Mouse (Mus musculus) cerebellum, postnatal 25 days (tissue): ENCODE measurements around the gene Camk2d.

Experiments
- DNase-seq, 2 experiments: peaks; one replicate each; pipeline ENCODE4 v3.0.0; 2021; ENCODE audit warnings: mixed read lengths in 2 of 2

Gene Camk2d

DNA sequence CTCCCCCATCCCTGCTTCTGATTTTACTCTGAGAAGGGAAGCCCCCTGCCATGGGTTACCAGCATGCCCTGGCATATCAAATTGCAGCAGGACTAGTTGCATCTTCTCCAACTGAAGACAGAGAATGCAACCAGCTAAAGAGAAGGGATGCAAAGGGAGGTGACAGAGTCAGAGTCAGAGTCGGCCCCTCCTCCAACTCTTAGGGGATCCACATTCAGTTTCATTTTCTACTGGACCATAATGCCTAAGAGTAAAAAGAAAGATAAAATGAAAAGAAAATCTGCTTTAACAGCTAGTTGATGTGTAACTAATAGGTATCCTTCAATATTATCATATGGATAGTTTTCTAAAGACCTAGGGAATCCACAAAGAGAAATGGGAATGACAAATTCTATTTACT is 162.3 kb downstream of the Camk2d start:
- no peak for DNase-seq

DNA sequence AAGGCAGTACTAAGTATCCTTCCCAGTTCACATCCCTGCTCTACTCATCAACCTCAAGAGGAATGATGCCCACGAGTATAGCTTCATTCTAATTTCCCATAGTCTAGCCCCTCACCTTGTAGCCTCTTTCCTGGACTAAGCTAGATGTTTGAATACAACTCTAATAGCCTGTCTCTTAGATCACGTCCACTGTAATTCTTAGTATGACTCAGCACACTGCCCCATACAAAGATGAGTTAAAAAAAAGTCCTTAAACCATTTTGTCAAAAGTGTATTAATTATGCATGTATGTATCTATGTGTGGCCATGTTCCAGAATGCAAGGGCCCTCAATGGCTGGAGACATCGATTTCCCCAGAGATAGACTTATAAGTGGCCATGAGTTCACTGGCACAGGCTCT is 164.5 kb downstream of the Camk2d start:
- no peak for DNase-seq

DNA sequence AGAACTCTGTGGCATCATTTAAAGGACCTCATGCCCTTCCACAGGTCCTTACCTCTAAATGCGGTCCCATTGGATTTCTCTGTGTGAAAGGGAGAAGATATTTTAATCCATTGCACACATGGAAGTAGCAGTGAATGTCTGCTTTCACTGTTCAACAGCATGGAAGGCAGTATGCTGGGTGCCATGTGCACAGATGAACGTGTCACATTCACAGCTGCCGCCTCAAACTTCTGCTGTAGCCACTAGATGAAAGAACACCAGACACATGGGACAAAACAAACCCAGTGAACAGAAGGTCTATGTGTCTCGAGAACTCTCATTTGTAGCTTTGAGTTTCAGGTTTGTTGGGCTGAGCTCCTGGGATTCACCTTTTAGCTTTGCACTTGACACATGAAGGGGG is 168.6 kb downstream of the Camk2d start:
- DNase-seq, result no peak

DNA sequence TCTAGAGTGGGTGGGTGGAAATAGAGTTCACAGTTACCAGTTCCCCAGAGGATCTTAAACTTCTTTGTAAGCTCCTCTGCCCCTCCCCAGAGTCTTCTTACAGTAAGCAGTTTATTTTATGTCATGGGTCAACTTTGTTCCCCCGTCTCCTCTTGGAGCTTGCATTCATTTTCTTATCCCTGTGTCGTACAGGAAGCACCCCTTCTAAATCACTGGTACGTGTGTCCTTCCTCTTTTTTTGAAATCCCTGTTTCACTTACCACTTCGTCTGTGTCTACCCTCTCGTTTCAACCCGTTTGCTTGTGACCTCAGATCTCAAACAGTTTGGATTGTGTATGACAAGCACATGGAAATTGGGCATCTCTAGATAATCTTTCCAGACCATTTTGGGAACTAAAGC is 174.0 kb downstream of the Camk2d start:
- DNase-seq, result no peak

DNA sequence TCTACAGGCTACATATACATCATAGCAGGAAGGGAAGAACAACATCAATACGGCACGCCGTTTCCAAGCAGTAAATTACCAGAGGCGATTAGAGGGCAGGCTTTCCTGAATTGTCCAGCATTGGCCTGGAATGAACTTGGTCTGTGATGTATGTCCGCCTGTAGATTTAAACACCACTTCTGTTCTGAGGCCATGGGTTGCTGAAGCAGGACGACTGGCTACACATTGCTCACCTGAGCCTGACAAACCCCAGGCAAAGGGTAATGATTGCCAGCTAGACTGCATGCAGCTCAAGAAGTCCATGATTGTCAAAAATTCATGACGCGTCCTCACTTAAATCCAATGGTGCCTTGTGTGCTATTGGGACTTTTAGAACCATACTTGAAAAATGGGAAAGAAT is 174.9 kb downstream of the Camk2d start:
- DNase-seq, result no peak

DNA sequence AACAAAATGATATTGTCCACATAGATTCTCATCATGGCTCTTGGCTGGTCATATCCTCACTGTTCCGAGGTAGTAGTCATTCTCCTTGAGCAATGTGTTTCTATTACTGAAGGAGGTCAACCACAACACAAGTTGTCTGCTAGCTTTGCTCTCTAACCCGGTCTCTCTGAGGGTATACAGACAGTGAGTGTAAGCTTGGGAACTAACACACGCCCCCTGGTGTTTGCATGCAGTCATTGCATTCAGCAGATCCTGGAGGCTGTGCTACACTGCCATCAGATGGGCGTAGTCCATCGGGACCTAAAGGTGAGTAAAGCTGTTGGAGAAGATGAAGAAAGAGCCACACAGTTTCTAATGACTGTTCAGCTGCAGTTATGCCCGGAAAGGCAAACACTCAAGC is 175.4 kb downstream of the Camk2d start:
- peak; percentile 85 to 89 for DNase-seq

DNA sequence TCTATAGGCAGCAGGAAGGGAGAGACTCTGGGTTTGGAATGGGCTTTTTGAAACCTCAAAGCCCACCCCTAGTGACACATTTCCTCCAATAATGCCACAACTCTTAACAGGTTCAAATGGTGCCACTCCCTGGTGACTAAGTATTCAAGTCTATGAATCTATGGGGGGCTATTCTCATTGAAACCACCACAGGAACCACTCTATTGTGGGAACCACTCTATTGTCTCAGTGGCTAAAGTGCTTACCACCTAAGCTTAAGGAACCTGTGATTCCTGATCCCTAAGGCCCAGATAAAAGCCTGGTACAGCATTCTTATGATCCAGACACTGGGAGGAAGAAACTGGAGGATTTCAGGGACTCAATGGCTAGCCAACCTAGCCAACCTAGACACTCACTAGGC is 179.9 kb downstream of the Camk2d start:
- no peak for DNase-seq

DNA sequence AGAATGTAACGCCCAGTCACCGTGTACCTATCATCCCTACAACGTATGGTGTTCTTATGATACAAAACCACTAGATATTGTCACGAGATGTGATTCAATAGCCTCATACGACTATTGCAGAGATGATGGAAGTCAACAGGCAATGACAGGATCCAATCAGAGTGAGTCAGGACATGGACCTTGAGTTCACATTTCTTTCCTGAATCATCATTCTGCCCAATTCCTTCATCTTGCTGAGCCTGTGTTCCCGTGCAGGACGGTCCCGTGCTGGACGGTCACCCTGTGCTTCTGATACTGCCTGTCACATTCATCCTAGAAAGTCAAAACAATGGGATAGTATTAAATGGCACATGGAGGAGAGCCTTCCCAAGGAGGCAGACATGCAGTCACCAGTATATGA is 181.0 kb downstream of the Camk2d start:
- DNase-seq, result no peak

DNA sequence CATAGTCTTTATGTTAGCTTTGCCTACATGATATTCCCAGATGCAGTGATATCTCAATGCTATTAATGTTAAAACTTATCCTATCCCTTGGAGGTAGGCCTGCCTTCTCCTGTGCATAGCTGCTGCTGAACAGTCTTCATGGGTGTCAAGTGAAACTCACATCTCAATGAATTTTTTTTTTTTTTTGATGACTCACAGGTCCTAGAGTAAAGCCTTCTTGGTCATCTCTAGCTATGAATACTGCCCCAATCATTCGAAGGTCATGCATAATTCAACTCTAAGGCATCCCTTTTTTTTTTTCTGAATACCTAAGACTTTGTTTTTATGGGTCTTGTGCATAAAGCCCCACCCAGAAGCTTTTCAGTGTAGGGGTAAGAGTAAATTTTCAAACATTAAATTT is 181.8 kb downstream of the Camk2d start:
- no peak for DNase-seq

DNA sequence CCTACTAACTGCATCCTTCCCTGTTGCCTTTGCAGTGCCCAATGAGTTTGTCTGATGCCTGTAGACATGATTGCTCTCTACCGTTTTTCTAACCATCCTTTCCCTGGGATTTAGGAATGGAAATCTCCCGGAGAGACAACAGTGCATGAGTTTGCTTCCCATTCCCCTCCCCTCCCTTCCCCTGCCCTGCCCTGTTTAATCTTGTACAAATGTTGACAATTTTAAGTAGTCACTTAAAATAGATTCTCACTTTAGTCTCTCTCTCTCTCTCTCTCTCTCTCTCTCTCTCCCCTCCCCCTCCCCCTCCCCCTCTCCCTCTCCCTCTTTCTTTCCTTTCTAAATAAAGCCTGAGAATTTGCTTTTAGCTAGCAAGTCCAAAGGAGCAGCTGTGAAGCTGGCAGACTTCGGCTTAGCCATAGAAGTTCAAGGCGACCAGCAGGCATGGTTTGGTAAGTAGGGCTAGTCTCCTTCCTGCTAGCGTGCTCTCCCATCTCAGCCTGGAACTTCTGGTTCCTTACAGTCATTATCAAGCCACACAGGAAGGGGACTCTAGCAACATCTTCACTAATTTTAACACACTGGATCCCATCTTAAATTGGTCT is 184.0 kb downstream of the Camk2d start:
- DNase-seq, result no peak

DNA sequence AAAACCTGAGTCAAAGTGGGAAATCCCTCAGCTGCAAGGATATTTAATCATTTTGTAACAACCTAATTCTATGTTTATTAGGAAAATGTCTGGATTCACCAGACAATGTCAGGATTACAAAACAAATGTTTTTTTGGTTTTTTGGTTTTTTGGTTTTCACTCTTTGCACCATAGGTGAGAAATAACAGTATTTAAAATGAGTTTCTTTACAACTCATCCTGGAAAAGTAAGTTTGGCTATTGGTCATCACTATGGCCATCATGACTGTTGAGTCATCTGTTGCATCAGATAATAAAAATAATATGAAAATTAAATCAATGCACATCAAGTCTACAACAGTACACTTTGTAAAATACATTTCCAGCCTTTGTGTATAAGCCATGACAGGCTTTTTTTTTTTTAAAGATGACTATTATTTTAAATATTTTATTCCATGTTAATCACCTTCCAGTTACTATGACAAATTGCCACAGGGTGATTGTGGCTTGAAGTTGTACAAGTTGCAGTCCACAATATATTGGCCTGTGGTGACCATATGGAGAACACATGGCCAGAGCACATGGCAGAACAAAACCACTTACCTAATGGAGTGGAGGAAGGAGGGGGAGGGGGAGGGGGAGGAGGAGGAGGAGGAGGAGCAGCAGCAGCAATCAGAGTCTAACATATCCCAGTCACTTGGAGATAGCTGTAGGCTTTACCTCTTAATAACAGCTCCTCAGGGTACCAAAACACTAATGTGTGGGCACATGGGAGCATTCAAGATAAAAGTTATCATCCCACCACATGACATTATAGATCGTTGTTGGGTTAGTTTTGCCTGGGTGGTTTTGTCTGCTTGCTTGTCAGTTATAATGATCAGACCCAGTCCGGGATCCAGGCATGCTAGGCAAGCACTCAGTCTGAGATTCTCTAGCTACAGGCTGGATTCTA is 197.2 kb downstream of the Camk2d start:
- no peak for DNase-seq

DNA sequence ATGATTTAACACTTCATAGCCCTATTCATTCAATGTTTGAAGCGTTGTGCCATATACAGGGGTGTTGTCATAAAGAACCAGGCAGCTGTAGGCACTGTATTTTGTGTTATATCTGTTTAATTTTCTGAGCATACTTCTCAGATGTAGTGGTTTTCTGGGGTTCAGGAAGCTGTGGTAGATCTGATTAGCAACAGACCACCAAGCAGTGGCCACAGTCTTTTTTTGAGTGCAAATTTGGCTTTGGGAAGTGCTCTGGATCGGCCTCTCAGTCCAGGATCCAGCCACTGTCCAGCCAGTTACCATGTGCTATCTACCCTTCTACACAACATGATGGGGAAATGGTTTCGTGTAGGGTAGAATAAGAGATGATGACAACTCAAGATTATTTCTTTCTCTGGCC is 199.8 kb downstream of the Camk2d start:
- DNase-seq, result no peak

DNA sequence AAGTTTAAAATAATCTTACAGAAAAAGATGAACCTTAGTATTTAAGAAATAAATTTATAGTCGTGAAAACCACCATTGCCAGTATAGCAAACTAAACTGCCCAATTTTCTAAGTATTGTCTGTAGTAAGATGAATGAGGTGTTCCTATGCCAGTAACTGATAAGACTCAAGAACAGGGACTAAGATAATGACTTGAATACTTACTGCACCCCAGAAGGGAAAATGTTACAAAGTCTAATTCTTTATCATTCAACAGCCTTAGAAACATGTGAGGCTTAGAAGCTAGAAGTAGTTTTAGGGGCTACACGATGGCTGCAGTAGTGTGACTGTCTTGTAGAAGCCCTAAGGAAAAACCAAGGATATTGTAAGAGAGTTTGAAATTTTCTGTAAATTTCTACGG is 200.9 kb downstream of the Camk2d start:
- no peak for DNase-seq

DNA sequence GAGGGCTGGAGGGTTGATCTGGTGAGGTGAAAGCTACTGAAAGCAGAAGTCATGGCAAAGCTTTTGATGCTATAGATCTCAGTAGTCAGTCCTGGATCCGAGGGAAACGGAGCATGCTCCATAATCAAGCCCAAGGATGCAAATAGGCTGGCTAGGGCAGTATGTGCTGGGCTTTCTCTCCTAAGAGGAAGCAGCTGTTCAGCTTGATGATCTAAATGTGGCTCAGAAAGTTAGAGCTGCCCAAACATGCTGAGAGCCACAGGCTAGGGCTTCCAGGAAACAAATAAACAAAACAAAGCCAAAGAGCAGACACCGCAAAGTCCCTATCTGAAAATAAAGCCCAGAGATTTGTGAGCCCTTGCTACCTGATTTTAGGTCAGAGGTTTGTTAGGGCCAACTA is 201.7 kb downstream of the Camk2d start:
- DNase-seq, result no peak

DNA sequence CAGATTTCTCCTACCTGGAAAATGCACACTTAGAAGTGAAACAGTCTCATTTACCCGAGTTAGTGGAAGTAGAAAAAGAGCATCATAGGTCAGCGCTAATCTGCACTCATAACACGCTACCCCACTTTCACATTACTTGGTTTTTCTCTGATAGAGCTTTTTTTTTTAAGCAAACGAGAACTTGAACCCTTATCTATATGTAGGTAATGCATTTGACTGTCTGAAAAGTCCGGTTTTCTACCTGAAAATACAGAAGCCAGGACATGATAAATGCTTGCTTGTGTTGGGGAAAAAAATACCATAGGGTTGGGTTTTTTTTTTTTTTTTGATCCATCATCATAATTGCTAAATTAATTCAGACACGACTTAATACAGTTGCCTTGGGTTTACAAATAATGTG is 206.9 kb downstream of the Camk2d start:
- no peak for DNase-seq

DNA sequence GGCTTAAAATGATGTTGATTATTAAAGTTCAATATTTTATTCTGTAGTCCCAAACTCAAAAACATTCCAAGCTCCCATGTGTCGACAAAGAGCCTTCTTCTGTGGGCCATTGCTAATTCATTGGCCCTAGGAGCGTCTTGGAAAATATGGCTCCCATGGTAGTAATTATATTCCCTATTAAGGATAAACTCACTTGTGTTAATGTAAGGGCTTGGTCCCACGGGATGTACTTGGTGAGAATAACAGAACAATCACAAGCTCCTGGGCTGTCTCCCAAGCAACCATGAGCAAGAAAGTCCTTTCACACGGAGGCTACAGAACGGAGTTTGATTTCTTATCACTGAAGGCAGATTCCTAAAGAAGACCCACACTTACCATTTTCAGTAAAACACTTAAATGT is 208.9 kb downstream of the Camk2d start:
- no peak for DNase-seq

DNA sequence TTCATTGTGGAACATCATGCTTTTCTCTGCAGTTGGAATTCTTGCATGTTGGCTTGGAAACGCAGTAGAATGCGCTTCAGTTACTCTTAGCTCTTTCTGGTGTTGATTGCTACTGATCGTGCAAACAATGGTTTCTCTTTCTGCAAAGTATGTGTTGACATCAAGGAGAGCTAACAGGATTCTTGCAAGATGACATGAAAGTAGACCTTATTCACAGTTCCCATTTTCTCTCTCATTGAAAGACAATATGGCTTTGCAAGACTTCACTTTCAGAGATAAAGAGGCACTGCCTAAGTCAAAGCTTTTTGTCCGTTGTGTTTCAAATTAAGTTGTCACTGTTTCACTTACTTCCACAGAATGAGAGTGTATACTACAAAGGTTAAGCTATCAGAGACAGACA is 210.0 kb downstream of the Camk2d start:
- no peak for DNase-seq

DNA sequence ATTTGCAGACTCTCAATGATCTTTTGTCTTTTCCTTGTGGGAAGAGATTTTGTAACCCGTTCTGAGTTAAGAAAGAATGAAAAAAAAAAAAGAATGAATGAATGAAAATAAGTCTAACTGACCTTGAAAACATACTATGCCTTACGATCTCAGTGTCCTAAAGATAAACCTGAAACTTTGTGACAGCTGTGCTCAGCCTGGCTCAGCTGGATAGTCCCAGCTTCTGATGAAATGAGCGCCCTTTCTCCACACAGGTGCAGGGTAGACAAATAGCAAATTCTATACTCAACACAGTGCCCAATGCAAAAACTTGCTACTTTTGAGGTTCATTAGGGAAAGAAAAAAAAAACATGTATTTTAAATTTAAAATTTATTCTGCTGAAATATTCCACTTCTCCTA is 213.8 kb downstream of the Camk2d start:
- DNase-seq, result no peak

DNA sequence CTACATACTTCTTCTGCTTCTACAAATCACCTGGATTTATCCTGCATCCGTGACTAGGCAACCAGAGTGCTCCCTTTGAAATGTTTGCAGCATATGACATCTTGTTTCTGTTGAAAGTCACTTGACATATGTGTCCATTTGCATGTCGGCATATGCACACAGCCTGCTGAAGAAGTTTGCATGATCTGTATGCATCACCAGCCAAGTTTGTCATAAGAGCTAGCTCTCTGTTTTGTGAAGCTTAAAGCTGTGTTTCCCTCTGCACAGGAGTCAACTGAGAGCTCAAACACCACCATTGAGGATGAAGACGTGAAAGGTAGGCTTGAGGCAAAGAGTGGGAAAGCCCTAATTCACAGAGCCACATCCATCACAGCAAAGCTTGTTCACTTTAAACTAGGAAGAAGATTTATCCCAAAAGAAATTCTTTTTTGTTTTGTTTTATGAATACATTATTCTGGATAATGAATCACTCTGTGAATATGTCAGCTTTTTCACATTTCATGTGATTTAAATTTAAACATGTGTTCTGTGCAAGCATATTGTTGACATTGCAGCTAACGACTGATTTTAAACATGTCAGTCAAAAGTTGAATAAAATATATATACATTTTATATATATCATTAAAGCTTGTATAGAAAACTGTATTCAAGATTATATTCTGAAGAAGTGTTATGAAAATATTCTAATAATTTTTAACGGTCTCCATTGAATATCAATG is 214.4 kb downstream of the Camk2d start:
- DNase-seq, result no peak

DNA sequence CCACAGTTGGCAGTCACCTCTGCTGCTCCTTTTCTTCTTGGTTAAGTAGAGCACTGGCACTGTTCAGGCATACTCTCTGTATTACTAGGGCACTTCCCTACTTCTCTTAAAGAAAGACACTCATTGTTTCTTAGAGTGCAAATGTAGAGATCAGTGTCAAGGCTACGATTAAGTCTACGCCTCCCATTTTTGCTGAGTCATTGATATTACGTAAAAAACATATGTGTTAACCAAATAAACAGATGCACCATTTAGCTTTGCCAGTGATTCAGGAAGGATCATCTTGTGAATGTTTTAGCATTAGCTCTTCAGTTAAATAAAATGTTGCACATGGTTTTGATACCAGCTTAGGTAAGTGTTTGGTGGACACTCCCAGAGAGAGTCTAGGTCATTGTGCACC is 215.5 kb downstream of the Camk2d start:
- DNase-seq, result peak in 1 of 2 experiments; percentile 18

DNA sequence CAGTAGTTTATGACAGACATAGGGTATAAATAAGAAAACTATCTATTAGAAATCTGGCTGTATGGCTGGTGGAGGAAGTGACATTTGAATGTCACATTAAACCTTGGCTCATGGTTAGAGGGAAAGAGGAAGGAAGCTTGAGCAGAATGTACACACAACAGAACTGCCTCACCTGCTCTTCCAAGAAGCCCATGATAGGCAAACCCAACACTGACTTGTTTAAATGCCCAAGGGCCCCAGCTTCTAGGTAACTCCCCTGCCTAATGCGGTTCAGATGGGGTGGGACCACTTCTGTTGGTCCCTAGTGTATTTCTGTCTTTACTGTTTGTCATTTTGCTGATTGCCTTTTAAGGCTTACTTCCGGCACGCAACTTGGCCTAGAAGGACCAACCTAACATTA is 226.3 kb downstream of the Camk2d start:
- no peak for DNase-seq

DNA sequence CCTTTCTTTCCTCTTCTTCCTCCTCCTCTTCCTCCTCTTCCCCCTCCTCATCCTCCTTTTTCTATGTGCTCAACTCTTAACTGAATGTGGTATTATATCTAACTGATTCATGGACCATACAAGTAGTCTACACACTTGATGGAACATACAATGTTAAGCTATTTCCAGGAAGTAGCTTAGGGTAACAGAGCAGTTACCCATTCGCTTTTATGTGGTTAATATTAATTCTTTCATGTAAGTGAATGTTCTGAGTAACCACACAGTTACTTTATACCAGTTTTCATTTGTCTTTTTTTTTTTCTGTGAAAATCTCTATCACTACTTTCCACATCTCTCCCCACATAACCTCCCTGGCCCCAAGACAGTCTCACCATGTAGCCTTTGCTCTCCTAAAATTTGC is 228.8 kb downstream of the Camk2d start:
- DNase-seq, result no peak

DNA sequence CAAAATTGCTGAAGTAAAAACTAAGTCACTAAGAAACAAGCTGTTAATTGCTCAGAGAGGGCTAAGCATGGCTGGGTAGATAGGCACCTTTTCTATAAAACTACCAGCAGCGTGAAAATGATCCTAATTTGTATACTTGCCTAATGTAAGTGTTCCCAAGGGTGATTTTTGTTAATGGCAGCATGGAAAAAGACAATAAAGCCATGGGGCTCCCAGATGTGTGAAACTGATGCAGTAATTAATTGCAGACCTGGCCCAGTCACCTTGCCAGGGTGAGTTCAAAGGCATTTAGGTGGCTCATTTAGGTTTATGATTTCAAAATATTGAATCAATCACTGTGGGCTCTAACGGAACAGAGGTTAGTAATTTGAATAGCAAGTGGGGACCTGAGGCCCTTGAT is 230.1 kb downstream of the Camk2d start:
- no peak for DNase-seq

DNA sequence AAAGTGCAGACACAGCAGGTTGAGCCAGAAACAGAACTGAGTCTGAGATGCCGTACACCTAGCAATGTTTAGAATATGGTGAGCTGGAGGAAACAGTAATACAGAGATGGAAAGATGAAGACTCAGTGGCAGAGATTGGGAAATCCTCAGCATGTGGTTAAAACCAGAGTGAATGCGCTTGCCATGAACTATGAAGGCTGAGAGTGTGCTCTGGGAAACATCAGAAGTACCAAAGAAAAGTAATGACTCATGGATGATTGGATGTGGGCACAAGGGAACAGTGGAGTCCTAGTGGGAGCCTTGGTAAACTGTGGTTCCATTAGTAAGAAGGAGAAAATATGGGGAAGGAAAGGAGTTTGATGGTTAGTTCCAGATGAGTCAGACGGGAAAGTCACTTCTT is 231.8 kb downstream of the Camk2d start:
- DNase-seq, result no peak
